Mouse (Mus musculus): ENCODE measurements around the gene Gsc2. TPM values are rescaled to one million over a fixed set of nuclear protein-coding genes. Genes with fewer than 3 reads are reported as not detected.

Gsc2 gene
- total RNA-seq, 4 experiments from 2014 or later: not detected

Other genes with a start within 250 kb of the Gsc2 start
- gene Med15, start 182.2 kb downstream of the Gsc2 start, total RNA-seq (2022): 10 to 100 TPM; 22.3 to 27.2 (median 23.0) TPM
- 10 to 100 TPM; 18.8 to 23.0 (median 19.4) TPM for gene Klhl22, start 155.4 kb downstream of the Gsc2 start, total RNA-seq (2022)
- 1 to 10 TPM; 3.3 to 5.2 (median 4.4) TPM for gene Scarf2, start 117.8 kb downstream of the Gsc2 start, total RNA-seq (2022)
- gene B830017H08Rik, start 81.9 kb downstream of the Gsc2 start, total RNA-seq (2022): not detected
- 1 to 10 TPM; 1.3 to 2.3 (median 1.9) TPM for gene Car15, start 76.7 kb downstream of the Gsc2 start, total RNA-seq (2022)
- under 1 TPM; 0.13 to 0.65 (median 0.28) TPM for gene Gm20518, start 23.4 kb downstream of the Gsc2 start, total RNA-seq (2022)
- gene Tssk1, start 20.8 kb downstream of the Gsc2 start, total RNA-seq (2022): under 1 TPM in 3 of 4 experiments, not detected in 1; 0.17 to 0.33 (median 0.22) TPM
- 10 to 100 TPM; 44.4 to 51.8 (median 48.7) TPM for gene Dgcr2, start 16.5 kb downstream of the Gsc2 start, total RNA-seq (2022)
- gene Tssk2, start 16.4 kb downstream of the Gsc2 start, total RNA-seq (2022): under 1 TPM in 1 of 4 experiments, not detected in 3; 0.20 TPM
- 10 to 100 TPM in 1 of 4 experiments, 1 to 10 TPM in 3; 8.0 to 10.1 (median 9.6) TPM for gene Ess2, start 3.7 kb downstream of the Gsc2 start, total RNA-seq (2022)
- gene Slc25a1, start 13.2 kb upstream of the Gsc2 start, total RNA-seq (2022): 1 to 10 TPM; 4.6 to 7.9 (median 7.2) TPM
- not detected for gene Vpreb2, start 65.4 kb upstream of the Gsc2 start, total RNA-seq (2022)
- 10 to 100 TPM; 40.3 to 52.7 (median 40.4) TPM for gene Dgcr6, start 137.8 kb upstream of the Gsc2 start, total RNA-seq (2022)
- 10 to 100 TPM; 12.9 to 36.7 (median 16.9) TPM for gene Prodh, start 175.1 kb upstream of the Gsc2 start, total RNA-seq (2022)
- gene Rtn4r, start 212.6 kb upstream of the Gsc2 start, total RNA-seq (2022): 1 to 10 TPM; 2.8 to 4.7 (median 3.8) TPM